Mouse (Mus musculus): ENCODE data around the gene Tmem63b. TPM values are rescaled to one million over a fixed set of nuclear protein-coding genes. Genes with fewer than 3 reads are reported as not detected.

Gene Tmem63b
- total RNA-seq, 2 experiments from 2014 or later, result 238 to 244 TPM

GRCm38 (mm10) chr17:45685171-45686092 is 1.3 kb downstream of the Tmem63b start:
- intact Hi-C loops (cut with DNase I), result no loop called here

DNA sequence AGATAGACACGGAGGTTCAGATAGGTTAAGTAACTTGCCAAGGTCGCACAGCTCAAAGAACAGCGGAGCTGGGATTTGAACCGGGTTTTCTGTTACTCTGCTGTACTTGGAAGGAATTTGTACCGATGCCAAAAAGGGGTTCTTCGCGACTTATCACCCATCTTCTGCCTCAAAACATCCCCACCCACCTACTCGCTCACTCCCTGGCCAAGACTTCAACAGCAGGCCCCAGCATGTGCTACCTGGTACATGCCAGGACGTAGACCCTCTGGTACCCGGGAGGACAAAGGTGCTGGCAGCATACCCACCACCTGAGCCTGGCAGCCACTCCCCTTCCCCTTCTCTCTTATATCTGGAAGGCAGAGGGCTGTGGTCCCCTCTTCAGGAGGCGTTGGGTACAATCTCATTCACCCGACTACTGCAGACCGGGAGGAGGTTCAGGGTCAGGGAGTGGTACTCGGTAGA is 2.0 kb downstream of the Tmem63b start:
- intact Hi-C loops (cut with DNase I), result no loop called here
- no peak for DNase-seq (ENCODE audit: extremely low spot score in 1 of 2, low spot score in 2 of 2)

More at GRCm38 (mm10) chr17:45685171-45686092, 1.3 kb downstream of the Tmem63b start:
- DNase-seq (ENCODE audit: extremely low spot score in 1 of 2, low spot score in 2 of 2), result peak; percentile 49 to 79

DNA sequence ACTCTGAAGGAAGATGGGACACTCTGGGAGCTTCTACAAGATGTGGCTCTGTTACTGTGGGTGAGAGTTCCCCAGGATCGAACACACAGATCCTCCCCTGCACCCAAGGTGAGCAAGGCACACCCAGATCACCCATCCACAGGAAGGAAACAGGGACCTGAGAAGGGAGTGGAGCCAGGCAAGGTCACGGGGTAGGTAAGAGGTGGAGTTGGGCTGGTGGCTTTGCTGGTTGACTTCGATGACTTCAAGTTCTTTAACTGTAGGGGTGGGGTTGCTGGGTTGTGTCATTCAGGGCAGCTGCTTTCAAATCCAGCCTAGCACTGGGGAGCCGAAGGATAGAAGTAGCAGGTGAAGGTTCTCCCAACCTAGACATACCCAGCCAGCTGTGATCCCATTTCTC is 3.9 kb downstream of the Tmem63b start:
- no peak for DNase-seq (ENCODE audit: extremely low spot score in 1 of 2, low spot score in 2 of 2)
- intact Hi-C loops (cut with DNase I), result no loop called here

DNA sequence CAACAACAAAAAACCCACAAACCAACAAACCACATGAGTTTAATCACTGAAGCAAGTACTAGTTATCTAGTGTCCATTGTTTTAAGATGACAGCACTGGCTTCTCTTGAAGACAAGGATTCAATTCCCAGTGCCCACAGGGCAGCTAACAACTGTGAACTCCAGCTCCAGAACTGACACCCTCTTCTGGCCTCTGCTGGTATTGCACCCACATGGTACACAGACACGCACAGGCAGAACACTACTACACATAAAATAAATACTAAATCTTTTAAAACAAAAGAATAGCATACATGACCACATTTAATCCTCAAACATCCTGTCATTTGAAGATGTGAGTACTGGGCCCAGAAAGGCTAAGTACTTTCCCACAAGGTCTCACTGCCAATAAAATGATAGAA is 5.1 kb downstream of the Tmem63b start:
- intact Hi-C loops (cut with DNase I), result no loop called here

GRCm38 (mm10) chr17:45680391-45680980 is 6.2 kb downstream of the Tmem63b start:
- intact Hi-C loops (cut with DNase I), result no loop called here
- peak; percentile 71 to 73 for DNase-seq (ENCODE audit: extremely low spot score in 1 of 2, low spot score in 2 of 2)

More for the DNA sequence above, 5.1 kb downstream of the Tmem63b start:
- DNase-seq (ENCODE audit: extremely low spot score in 1 of 2, low spot score in 2 of 2), result no peak

DNA sequence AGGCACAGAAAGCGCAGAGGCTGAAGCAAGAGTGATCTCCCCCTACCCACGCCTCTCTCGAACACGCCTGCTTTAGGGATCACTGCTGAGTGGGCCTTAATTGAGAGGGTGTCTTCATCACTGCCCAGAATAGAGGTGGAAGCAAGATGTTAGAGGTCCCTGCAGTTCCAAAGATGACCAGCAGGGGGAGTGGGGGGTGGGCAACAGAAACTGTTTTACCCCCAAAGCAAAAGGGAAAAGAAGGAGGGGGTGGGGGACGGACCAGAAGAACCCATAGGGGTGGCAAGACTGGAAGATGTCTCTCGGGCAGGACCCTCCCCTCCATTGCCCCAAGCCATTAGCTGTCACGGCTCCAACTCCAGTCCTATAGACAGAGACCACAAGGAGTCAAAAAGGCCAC is 8.6 kb downstream of the Tmem63b start:
- intact Hi-C loops (cut with DNase I), result loop anchor here (5.0 kb wide), 1 partner anchor 44 kb away; no protein-coding TSS in a partner anchor
- DNase-seq (ENCODE audit: extremely low spot score in 1 of 2, low spot score in 2 of 2), result peak in 1 of 2 experiments; percentile 79

- no peak for DNase-seq (ENCODE audit: extremely low spot score in 1 of 2, low spot score in 2 of 2)
- intact Hi-C loops (cut with DNase I), result no loop called here
Measured at GRCm38 (mm10) chr17:45672598-45672997, 14.1 kb downstream of the Tmem63b start.

- intact Hi-C loops (cut with DNase I), result no loop called here
- no peak for DNase-seq (ENCODE audit: extremely low spot score in 1 of 2, low spot score in 2 of 2)
Measured at GRCm38 (mm10) chr17:45671821-45672220, 14.9 kb downstream of the Tmem63b start.

- intact Hi-C loops (cut with DNase I), result no loop called here
- DNase-seq (ENCODE audit: extremely low spot score in 1 of 2, low spot score in 2 of 2), result no peak
Measured at GRCm38 (mm10) chr17:45667986-45668385, 18.7 kb downstream of the Tmem63b start.

DNA sequence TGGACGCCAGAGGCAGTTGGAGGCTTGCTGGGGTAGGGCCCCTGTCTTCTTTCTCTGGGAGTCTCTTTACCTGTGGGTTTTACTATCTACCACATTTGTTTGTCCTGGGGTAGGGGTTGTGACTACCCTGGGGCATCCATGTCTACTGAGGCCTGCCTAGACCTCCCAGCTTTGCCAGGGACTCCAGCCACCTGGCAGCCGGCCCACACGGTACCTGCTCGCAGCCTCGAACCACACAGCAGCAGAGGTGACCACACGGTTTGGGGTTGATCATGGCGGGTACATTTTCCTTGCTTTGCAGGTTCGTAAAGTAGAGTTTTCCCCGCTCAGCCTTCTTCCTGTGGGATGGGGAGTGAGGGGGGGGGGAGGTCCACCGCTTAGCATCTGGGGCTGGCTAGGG is 19.2 kb downstream of the Tmem63b start:
- DNase-seq (ENCODE audit: extremely low spot score in 1 of 2, low spot score in 2 of 2), result no peak
- intact Hi-C loops (cut with DNase I), result no loop called here

DNA sequence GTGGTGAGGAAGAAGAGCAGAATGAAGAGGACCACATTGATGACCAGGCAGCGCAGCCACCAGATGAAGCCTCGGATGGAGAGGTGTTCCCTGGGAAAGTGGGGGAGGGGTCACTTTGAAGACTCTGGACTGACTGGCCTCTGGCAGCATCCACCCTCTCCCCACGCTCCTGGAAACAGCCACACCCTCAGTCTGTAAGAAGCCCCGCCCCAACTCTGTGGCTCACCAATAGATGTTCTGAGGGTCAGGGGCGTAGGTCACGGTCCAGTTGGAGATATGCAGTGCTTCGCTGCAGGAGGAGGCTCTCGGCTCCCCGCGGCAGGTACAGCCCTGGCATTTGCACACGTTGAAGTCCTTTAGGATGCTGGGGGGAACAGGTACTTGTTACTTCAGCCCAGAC is 20.6 kb downstream of the Tmem63b start:
- intact Hi-C loops (cut with DNase I), result no loop called here
- DNase-seq (ENCODE audit: extremely low spot score in 1 of 2, low spot score in 2 of 2), result no peak

DNA sequence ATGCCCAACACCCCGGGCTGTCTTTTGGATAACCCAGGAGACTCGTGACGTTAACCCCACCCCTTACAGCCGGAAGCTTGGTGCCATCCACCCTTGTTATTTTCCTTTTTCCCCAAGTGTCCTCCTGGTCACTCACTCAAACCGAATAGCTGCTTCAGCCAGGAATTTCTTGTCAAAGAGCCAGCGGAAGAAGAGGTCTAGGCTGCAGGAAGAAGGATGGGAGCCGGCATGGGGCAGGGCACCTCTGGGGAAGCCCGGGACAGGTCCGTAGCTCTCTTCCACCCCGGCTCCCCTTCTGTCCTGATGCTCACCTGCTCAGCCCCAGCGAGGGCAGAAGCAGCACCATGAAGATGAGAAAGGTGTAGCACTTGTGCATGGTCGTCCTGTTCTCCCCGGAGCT is 22.1 kb downstream of the Tmem63b start:
- intact Hi-C loops (cut with DNase I), result no loop called here
- peak in 1 of 2 experiments; percentile 17 for DNase-seq (ENCODE audit: extremely low spot score in 1 of 2, low spot score in 2 of 2)

GRCm38 (mm10) chr17:45663106-45663919 is 23.4 kb downstream of the Tmem63b start:
- intact Hi-C loops (cut with DNase I), result loop anchor here (2.0 kb wide), 1 partner anchor 55 kb away; no protein-coding TSS in a partner anchor
- DNase-seq (ENCODE audit: extremely low spot score in 1 of 2, low spot score in 2 of 2), result peak; percentile 68 to 86

GRCm38 (mm10) chr17:45659225-45659624 is 27.5 kb downstream of the Tmem63b start, which contains the start of gene Capn11:
TSS of gene Capn11 (minus strand) at chr17:45659325.
- intact Hi-C loops (cut with DNase I), result no loop called here
- no peak for DNase-seq (ENCODE audit: extremely low spot score in 1 of 2, low spot score in 2 of 2)

DNA sequence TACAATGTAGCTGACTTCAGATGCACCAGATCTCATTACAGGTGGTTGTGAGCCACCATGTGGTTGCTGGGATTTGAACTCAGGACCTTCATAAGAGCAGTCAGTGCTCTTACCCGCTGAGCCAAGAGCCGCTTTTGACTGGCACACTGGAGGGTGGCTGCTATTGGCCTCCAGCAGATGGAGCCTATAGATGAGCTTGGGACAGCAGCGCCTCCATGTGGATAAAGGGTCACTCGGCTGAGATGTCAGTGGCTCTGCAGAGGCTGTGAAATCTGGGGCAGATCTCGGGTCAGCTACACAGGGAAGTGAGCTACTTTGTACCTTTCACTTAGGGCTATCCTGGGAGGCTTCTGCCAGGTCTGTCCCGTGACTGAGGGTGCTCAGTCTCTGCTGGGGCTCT is 30.9 kb downstream of the Tmem63b start:
- DNase-seq (ENCODE audit: extremely low spot score in 1 of 2, low spot score in 2 of 2), result peak in 1 of 2 experiments; percentile 57
- intact Hi-C loops (cut with DNase I), result no loop called here

DNA sequence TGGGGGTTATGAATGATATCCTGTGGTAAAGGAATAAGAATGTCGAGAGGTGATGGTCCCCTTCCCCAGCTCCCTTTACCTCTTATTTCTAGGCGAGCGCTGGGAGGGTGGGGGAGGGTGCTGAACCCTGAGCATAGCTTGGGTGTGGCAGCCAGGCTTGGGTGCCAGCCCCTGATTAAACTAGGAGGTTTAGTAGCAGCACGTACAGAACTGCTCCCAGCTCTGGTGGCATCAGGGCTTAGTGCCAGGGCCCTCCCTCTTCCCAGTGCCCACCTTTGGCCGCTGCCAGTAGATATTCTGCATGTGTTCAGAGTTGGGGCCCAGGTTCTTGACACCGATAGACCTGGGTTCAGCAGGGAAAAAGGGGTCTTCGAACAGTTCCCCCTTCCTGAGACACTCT is 33.5 kb downstream of the Tmem63b start:
- intact Hi-C loops (cut with DNase I), result no loop called here
- peak in 1 of 2 experiments; percentile 17 for DNase-seq (ENCODE audit: extremely low spot score in 1 of 2, low spot score in 2 of 2)

- intact Hi-C loops (cut with DNase I), result loop anchor here (5.0 kb wide), 1 partner anchor 62 kb away; no protein-coding TSS in a partner anchor
- no peak for DNase-seq (ENCODE audit: extremely low spot score in 1 of 2, low spot score in 2 of 2)
Measured at GRCm38 (mm10) chr17:45644185-45644584, 42.5 kb downstream of the Tmem63b start.

DNA sequence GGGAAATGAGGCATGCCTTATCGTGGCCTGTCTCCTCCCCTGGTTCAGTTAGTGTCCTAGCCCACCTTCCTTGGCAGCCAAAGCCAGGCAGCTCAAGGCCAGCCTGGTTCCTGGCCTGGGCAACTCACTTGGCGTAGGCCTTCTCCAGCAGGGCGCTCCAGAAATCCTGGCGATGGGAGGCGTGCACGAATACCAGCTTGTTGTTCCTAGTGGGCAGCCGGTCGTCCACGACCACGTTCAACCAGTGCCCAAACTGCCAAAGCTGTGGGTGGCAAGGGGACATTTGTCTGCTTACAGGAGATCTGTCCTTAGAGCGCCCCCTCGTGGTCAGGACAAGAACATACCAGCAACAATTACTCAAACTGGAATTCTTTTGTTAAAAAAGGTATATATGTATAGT is 44.0 kb downstream of the Tmem63b start:
- DNase-seq (ENCODE audit: extremely low spot score in 1 of 2, low spot score in 2 of 2), result peak; percentile 50 to 80
- intact Hi-C loops (cut with DNase I), result loop anchor here (5.0 kb wide), 1 partner anchor 60 kb away; no protein-coding TSS in a partner anchor

- no peak for DNase-seq (ENCODE audit: extremely low spot score in 1 of 2, low spot score in 2 of 2)
- intact Hi-C loops (cut with DNase I), result loop anchor here (5.0 kb wide), 1 partner anchor 60 kb away; no protein-coding TSS in a partner anchor
Measured at GRCm38 (mm10) chr17:45641981-45642380, 44.7 kb downstream of the Tmem63b start.
